Mouse (Mus musculus): ENCODE results near the gene Cyp3a13.
"Not testable (repeated sequence)": the region's sequence is repeated elsewhere in the genome, so short reads cannot be mapped to it uniquely, and the experiment has no call there.

The Cyp3a13 gene

GRCm38 (mm10) chr5:137871644-137872380, 49.6 kb downstream of the Cyp3a13 start, which contains the start of gene Pilrb2:
Gene Pilrb2 (minus strand): TSS chr5:137871815.
- not testable (repeated sequence) for DNase-seq

GRCm38 (mm10) chr5:137868600-137868999, 52.8 kb downstream of the Cyp3a13 start:
- not testable (repeated sequence) for DNase-seq

- not testable (repeated sequence) for DNase-seq
Measured at GRCm38 (mm10) chr5:137864008-137864407, 57.4 kb downstream of the Cyp3a13 start.

- not testable (repeated sequence) for DNase-seq
Measured at GRCm38 (mm10) chr5:137857960-137858710, 63.3 kb downstream of the Cyp3a13 start, which contains the start of gene Pilrb1. Gene Pilrb1 (minus strand): TSS chr5:137858106.

- not testable (repeated sequence) for DNase-seq
Measured at GRCm38 (mm10) chr5:137856870-137857269, 64.5 kb downstream of the Cyp3a13 start.

GRCm38 (mm10) chr5:137854907-137855306, 66.5 kb downstream of the Cyp3a13 start:
- DNase-seq: not testable (repeated sequence)

DNA sequence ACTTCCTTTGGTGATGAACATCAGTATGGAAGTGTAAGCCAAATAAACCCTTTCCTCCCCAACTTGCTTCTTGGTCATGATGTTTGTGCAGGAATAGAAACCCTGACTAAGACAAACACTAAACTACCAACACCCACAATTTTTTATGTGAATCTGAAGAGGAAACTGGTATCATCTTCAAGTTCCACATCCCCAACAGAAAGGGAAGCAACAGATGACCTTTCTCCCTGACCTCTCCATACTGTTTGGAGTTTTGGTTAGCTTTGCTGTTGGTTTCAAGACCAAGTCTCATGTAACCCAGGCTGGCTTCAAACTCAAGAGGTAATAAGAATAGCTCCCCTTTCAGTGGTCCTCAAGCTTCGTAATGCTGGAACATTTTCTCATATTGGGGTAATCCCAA, 71.1 kb downstream of the Cyp3a13 start:
- not testable (repeated sequence) for DNase-seq
